Mouse (Mus musculus) liver, embryonic 14.5 days (tissue): ENCODE data around the gene Sag.

Experiments
- CTCF ChIP-seq: IDR thresholded peaks from 2 replicates; pipeline ENCODE4 v1.5.1; 2016; ENCODE audit warnings: antibody characterized with exemption, low read depth, control low read depth
- EP300 ChIP-seq: IDR thresholded peaks from 2 replicates; pipeline ENCODE4 v1.6.1; 2016; ENCODE audit warnings: antibody characterized with exemption, low read depth

GRCm38 (mm10) chr1:87854411-87854810, 50.9 kb downstream of the Sag start:
- TF ChIP-seq EP300 (no peak), CTCF (no peak)
